Mouse (Mus musculus): Measurements from ENCODE around the gene Ttc39a.

Gene Ttc39a

DNA sequence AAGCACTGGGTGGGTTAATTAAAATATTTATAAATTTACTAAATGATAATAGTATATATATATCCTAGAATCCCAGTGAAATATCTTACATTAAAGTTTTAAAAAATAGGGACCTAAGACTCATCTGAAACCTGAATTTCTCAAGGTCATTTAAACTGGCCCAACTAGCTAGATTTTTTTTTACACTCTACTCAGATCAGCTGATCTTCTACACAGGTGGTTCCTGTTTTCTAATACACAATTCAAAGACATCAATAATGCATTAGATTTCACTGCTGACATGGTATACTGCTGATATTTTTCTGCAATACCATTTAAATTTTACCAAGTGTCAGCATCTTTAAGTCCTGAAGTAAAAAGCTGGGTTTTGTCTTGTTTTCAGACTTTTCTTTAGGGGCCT lies 57.5 kb downstream of the Ttc39a start:
- no peak for DNase-seq

DNA sequence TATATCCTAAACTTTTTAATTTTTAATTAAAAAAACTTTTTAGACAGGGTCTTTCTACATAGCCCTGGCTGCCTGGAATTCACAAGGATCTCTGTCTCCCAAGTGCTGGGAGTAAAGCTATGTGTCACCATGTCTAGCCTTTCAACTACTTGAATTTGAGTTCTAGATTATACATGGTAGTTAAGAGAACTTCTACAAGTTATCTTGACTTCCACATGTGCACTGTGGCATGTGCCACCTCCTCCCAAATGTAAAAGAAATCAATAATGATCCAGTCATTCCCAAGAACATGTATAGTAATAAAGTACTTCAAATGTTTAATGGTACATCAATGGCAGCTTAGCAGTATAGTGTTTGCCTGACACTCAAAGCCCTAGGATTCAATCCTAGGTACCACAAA lies 61.3 kb downstream of the Ttc39a start:
- DNase-seq = no peak

DNA sequence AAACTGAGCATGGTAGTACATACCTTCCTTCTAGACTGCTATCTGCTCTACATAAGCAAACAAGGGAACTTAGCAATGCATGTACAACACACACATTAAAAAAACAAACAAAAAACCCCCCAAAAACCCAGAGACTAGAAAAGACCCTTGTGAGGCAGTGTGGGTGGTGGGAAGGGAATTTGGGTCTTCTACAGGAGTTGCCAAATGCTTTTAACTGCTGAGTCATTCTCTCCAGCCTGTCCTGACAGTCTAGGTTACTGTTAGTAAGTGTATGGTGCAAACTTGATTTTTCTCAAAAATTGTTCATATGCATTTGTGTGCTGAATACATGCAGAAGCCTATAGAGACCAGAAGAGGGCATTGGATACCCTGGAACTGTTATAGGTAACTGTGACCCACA lies 65.2 kb downstream of the Ttc39a start:
- DNase-seq = no peak

DNA sequence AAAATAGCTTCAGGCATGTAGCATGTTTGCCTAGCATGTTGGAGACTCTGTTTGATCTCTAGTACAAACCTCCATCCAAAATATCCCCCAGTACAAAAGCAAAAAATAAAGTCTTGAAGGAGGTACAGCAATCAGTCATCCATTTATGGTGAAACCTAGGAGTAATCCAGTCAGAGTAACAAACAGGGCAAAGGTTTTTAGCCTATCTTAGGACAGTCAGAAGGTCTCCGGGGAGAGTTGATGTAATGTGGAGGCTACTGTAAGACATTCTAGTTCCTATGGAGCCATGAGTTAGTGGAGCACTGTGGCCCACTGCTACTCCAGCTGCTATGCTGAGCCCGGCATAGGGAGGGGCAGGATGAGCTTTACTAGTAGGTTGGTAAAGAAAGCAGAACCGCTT lies 66.1 kb downstream of the Ttc39a start:
- no peak for DNase-seq

DNA sequence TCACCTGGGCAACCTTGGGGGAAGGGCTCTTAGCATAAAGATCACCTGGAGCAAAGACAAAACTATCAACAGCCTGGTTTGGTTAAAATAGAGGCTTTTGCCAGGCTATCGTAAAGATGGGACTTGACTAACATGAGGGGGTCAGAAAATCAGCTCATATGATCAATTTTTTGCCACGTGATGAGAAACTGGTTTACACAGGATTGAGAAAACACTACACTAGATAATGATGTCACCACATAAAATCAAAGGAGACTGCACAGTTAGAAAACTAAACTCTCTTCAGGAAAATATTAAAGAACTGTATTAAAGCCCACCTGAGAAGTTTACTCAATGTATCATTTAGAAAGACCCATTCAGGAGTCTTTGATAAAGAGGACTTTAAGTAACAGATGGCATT lies 68.7 kb downstream of the Ttc39a start:
- no peak for DNase-seq

DNA sequence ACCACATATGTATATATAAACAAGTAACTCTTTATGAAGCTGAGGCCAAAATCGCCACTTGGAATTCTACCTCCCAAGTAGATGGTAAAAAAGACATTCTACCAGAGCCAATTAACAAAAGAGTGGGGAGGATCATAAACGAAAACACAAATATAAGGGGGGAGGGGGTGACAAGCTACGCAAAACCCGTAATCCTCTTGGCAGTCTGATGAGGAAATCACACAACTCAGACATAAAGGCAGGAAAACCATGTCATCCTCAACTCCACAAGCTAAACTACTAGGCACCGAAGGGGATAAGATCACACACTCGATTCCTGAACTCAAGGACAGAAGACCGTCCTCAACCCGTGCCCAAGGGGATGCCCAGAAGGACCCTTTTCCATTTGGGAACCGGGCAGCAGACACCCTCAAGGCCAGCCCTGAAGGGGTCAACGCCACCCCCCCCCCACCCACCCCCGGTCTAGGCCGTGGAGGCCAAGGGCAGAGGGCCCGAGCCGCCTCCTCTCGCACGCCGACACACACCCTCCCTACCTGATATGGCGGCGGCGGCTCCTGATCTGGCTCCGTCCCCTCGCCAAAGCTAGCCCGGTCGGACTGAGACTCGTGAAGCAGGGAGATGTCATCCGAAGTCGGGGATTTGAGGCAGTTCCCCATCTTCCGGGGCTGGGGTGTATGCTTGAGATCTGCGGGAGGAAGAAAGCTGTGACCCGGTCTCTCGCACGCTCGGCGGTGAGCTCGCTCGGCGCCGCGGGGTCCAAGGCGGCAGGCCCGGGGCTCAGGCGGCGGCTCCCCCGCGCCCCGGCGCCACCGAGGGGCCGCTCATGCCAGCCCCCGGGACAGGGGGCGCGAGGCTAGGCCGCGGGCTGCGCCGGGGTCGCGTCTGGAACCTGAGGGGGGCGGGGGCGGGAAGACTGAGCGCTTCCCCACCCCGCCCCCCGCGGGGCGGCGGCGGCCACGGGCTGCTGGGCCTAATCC lies 69.4 kb downstream of the Ttc39a start:
- DNase-seq = peak; percentile 55 to 74

DNA sequence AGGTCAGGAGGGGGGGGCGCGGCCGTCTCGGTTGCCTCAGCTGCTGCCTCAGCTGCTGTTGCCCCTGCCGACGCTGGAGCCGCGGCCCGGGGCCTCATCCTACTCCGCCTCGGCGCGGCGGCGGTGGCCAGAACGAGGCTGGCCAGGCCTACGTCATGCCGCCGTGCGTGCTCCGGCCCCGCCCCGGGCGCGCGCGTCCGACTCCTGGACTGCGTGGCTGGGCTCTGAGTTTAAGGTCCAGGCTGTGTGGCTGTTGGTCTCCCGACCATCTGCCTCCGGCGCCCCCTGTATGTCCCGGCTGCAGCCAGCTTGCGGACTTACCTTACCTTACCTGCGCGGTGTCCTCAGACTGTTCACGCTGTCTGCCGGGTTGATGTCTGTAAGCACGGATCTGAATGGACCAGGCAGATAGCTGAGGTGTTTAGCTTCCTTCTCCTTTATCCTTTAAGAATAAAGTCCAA lies 70.2 kb downstream of the Ttc39a start:
- peak; percentile 92 to 96 for DNase-seq

DNA sequence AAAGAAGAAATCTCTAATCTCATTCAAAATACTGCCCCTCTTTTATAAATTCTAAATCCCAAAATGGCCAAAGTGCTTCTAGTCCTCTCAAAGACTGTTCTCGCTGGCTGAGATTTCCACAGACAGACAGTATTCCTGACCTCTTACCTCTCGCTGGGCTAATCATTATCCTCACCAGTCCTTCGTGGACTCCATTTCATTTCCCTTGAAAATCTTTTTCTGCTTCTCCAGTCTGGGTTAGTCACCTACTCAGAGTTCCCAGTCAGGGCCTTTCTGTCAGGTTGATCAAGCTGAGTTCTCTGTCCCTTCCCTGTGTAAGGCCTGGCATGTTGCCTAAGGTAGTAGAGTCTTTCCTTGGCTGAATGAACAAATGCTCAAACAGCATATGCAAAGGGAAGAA lies 71.0 kb downstream of the Ttc39a start:
- DNase-seq = peak; percentile 24 to 43

DNA sequence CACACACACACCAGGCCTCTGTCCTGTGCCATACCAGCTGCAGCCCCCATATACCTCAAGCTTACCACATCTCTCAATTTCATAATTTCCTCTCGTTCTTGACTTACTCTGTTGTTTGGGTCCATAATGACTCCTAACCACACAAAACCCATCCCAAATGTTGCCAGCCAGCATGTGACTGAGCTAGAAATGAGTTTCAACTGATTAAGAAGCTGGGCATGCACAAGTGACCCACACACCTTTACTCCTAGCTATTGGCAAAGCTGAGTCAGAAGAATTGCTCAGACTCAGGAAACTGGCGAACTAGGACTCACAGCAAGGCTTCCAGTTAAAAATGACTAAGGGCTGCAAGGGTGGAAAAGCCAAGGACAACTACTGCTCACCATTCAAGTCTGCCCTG lies 75.0 kb downstream of the Ttc39a start:
- DNase-seq = no peak

DNA sequence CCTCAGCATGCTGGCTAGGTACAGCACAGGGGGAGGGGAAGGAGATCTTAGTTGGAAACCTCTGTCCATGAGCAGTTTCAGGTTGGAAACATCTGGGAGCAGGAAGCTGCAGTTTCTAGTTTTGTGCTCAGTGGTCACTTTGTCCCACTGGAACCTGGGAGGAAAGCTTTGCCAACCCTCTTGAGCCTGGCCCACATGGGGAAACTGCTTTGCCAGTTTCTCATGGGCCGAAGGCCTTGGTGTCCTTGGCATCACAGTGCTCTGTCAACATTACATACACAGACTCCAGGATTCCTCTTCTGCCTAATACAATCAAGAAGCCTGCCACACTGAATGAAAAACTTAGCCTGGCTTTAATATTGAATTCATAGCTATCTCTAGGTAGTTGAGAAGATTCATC lies 76.3 kb downstream of the Ttc39a start:
- DNase-seq = no peak

DNA sequence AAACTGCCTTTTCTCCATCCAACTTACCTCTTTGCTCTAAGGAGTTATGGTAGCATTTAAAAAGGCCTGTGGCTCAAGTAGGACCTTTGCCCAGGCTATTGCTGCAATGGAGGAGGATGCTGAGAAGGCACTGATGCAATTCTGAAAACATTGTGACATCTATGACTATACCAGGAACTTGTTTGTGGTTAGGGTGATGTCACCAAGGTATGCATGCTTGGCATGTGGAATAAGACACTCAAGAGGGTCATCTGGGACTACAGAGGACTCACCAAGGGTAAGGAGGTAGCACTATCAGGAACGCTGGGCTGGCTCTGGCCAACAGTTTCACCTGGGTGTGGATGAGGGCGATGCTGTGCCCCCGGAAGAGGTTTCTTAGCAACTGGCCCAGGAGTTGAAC lies 78.2 kb downstream of the Ttc39a start, which contains the start of gene Rnf11:
Gene Rnf11, minus strand, starts transcription at position 108 of the 400 bp plus-strand sequence.
- DNase-seq = no peak

DNA sequence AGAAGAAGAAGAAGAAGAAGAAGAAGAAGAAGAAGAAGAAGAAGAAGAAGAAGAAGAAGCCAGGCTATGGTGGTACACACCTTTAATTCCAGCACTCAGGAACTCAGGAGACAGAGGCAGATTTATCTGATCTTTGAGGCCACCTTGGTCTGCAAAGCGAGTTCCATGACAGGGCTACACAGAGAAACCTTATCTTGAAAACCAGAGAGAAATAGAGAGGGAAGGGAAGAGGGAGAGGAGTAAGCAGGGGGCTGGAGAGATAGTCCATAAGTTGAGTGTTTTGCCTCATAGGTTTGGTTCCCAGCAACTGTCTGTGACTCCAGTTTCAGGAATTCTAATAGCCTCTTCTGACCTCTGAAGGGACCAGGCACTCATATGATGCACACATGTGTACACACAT lies 82.4 kb downstream of the Ttc39a start:
- no peak for DNase-seq

DNA sequence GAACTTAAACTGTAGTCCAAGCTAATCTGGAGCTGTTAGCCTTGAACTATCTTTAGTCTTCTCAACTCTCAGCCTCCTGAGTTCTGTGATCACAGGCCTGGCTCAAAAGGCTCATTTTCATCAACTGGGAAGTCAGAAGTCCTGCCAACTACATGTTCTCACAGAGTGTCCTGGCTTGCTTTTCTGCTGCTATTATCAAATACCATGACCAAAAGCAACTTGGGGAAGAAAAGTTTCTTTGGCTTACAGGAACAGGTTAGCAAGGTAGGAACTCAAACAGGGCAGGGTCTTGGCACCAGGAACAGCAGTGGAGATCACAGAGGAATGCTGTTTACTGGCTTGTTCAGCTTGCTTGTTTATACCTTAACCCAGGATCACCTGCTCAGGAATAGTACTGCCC lies 87.2 kb downstream of the Ttc39a start:
- DNase-seq = no peak

All from kidney, postnatal 25 days (tissue).